Mouse (Mus musculus): Measurements from ENCODE around the gene Rnf19b.

DNA sequence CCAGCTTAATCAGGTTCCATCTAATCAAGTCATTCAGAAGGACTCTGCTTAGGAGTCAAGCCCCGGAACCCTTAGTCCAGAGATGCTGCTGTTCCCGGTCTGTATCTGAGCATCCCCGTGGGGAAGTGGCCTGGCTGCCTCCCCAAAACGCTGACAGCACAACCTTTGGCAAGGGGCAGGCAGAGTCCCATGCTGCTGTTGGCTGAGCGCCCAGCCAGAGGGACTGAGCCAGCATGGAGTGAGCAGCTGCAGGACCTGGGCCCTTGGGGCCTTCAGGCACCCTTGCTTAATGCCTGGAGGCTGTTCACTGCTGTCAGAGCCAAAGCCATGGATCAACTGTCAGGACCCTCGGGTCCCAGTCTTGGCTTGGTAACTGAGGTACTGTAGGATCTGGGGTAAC lies 37.6 kb upstream of the Rnf19b start:
- TF ChIP-seq SIN3A (IDR thresholded peaks at IDR 0.05; ENCODE audit: low read length), result no peak
- TF ChIP-seq POLR2A (IDR thresholded peaks at IDR 0.05; ENCODE audit: low read depth, low read length), result no peak
- TF ChIP-seq ZNF384 (IDR thresholded peaks at IDR 0.05; ENCODE audit: low read depth, low read length), result no peak
- no peak for TF ChIP-seq CTCF (conservative IDR thresholded peaks at IDR 0.05 in 1 of 2, IDR thresholded peaks at IDR 0.05 in 1 of 2; ENCODE audit: low read depth in 2 of 2, low read length in 2 of 2)
- no peak for TF ChIP-seq IRF4 (IDR thresholded peaks at IDR 0.05; ENCODE audit: low read depth, low read length)
- TF ChIP-seq RAD21 (IDR thresholded peaks at IDR 0.05; ENCODE audit: low read depth, low read length), result no peak
- TF ChIP-seq MAX (IDR thresholded peaks at IDR 0.05; ENCODE audit: low read length), result no peak
- TF ChIP-seq JUN (IDR thresholded peaks at IDR 0.05; ENCODE audit: insufficient read depth, low read depth, low read length), result no peak
- TF ChIP-seq MEF2A (IDR thresholded peaks at IDR 0.05; ENCODE audit: borderline replicate concordance, low read depth, low read length), result no peak
- no peak for TF ChIP-seq ELF1 (IDR thresholded peaks at IDR 0.05; ENCODE audit: low read depth, low read length)
- no peak for TF ChIP-seq MXI1 (IDR thresholded peaks at IDR 0.05; ENCODE audit: low read depth, low read length)

Measured in CH12.LX (cell line).